Mouse (Mus musculus): Measurements from ENCODE around the gene Fbxo2. TPM values are rescaled to one million over a fixed set of nuclear protein-coding genes. Genes with fewer than 3 reads are reported as not detected.
A peak's percentile ranks its signal among the peaks of the same experiment; 100 is the strongest.

Gene Fbxo2
- total and polyA plus RNA-seq, 3 experiments: 0.30 to 5.9 TPM; not detected in 1

DNA sequence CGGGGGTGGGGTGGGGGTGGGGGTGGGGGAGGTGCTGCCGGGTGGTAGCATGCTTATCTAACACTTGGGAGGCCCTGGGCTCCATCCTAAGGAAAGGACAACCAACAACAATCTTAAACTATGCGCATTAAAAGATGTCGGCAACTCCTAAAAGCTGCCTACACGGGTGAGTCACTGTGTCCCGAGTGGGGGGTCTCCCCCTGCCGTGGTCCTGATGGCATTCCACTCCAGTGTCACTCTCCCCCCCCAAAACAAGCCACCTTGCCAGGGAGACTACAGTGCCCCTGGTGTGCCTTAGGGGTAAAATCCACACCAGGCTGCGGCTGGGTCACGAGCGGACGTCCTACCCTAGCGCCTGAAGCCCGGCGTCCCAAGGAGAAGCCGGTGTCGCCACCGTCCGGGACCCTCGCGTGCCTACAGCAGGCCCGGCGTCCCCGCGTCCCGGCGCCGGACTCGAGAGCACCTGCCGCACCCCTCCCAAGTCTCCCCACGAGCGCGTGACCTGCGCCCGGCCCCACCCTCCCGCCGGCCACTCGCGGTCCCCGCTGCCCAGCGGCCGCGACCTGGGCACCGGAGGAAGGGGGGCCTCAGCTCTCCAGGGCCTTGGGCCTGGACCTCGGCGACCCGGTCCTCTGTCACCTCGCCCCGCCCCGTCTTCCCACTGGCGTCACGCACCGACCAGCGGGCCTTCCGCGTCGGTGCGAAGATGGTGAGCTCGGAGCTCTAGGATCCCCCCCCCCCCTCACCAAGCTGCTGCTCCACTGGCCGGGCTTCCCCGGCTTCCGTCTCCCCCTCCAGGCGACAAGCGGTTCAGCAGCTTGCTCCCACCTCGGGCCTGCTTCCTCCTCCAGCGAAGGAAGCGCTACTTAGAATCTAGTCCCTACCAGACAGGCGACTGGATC, 8.9 kb upstream of the Fbxo2 start, which contains the start of gene Fbxo6:
TSS of gene Fbxo6 (minus strand) at position 874 of the 902 bp plus-strand sequence.
- Histone ChIP-seq H3K36me3 (replicated peaks in 1 of 2; ENCODE audit: control insufficient read depth in 1 of 2, insufficient read depth in 1 of 2, low read length in 1 of 2) (peaks cover 24 to 46% of the 10 kb centered on the region in 2 experiments), H3K4me2 (ENCODE audit: insufficient read depth, low read depth, poor library complexity, severe bottlenecking) (peak within 1 kb of the TSS; percentile 78), H3K27me3 (replicated peaks) (no peaks in the 10 kb centered on the region), H3K27ac (ENCODE audit: insufficient read depth, low read depth) (peak within 1 kb of the TSS; percentile 62), H3K4me3 (replicated peaks in 1 of 3; ENCODE audit: low read depth in 2 of 3, low read length in 2 of 3, poor library complexity in 1 of 3) (peak within 1 kb of the TSS; percentile 76 to 82 (median 77)), H3K9ac (ENCODE audit: insufficient read depth, low read depth) (peak within 1 kb of the TSS; percentile 69), H3K4me1 (ENCODE audit: control insufficient read depth in 1 of 2, insufficient read depth in 2 of 2) (peaks cover 0 to 5% of the 10 kb centered on the region in 2 experiments; a peak in 2 of 4 replicates), H3K9me3 (replicated peaks; ENCODE audit: low read length) (no peaks in the 10 kb centered on the region), H3K79me2 (replicated peaks; ENCODE audit: control insufficient read depth, extremely low read depth, insufficient read depth, poor library complexity, severe bottlenecking) (no peaks in the 10 kb centered on the region)
- peak; percentile 50; the same call in 1 of the 2 replicates for TF ChIP-seq TCF12 (IDR thresholded peaks at IDR 0.05; ENCODE audit: low read depth, low read length)
- no peak for TF ChIP-seq JUN (IDR thresholded peaks at IDR 0.05; ENCODE audit: insufficient read depth, low read depth, low read length)
- TF ChIP-seq MAX (IDR thresholded peaks at IDR 0.05; ENCODE audit: low read length): peak; percentile 77; the same call in 1 of the 2 replicates
- TF ChIP-seq RAD21 (IDR thresholded peaks at IDR 0.05; ENCODE audit: low read depth, low read length): peak; percentile 47
- no peak for TF ChIP-seq ZKSCAN1 (IDR thresholded peaks at IDR 0.05; ENCODE audit: borderline replicate concordance, low read depth, low read length)
- TF ChIP-seq POLR2A (IDR thresholded peaks at IDR 0.05; ENCODE audit: low read depth, low read length): peak; percentile 60; the same call in 1 of the 2 replicates
- TF ChIP-seq MEF2A (IDR thresholded peaks at IDR 0.05; ENCODE audit: borderline replicate concordance, low read depth, low read length): peak; percentile 34
- 0 out of 2 replicates have a peak, but pooled peaks have one; percentile 57 for TF ChIP-seq POLR2AphosphoS2 (IDR thresholded peaks at IDR 0.05; ENCODE audit: low read depth, low read length)
- TF ChIP-seq BHLHE40 (IDR thresholded peaks at IDR 0.05; ENCODE audit: low read depth, low read length): peak; percentile 54; the same call in 1 of the 2 replicates
- no peak for TF ChIP-seq USF2 (conservative IDR thresholded peaks at IDR 0.05; ENCODE audit: low read depth, low read length)
- TF ChIP-seq NELFE (IDR thresholded peaks at IDR 0.05; ENCODE audit: low read depth, low read length): peak; percentile 69; the same call in 1 of the 2 replicates
- TF ChIP-seq RCOR1 (conservative IDR thresholded peaks at IDR 0.05; ENCODE audit: low read depth, low read length): peak; percentile 55; the same call in 1 of the 2 replicates
- TF ChIP-seq TBP (conservative IDR thresholded peaks at IDR 0.05; ENCODE audit: low read depth, low read length): no peak
- TF ChIP-seq MAZ (IDR thresholded peaks at IDR 0.05; ENCODE audit: low read depth, low read length): peak; percentile 96
- 0 out of 2 replicates have a peak, but pooled peaks have one; percentile 40 for TF ChIP-seq MYC (IDR thresholded peaks at IDR 0.05; ENCODE audit: low read depth, low read length)
- TF ChIP-seq SIN3A (IDR thresholded peaks at IDR 0.05; ENCODE audit: low read length): peak; percentile 71; the same call in 1 of the 2 replicates
- no peak for TF ChIP-seq USF1 (IDR thresholded peaks at IDR 0.05; ENCODE audit: low read depth, low read length)
- TF ChIP-seq IRF4 (IDR thresholded peaks at IDR 0.05; ENCODE audit: low read depth, low read length): peak; percentile 62
- no peak for TF ChIP-seq ZC3H11A (IDR thresholded peaks at IDR 0.05; ENCODE audit: low read depth, low read length)
- TF ChIP-seq SMC3 (IDR thresholded peaks at IDR 0.05; ENCODE audit: low read depth, low read length): peak; percentile 64
- no peak for TF ChIP-seq EP300 (IDR thresholded peaks at IDR 0.05; ENCODE audit: low read length)
- peak; percentile 75 for TF ChIP-seq HCFC1 (IDR thresholded peaks at IDR 0.05; ENCODE audit: low read depth, low read length)
- peak; percentile 73 for TF ChIP-seq UBTF (IDR thresholded peaks at IDR 0.05; ENCODE audit: low read depth, low read length)
- TF ChIP-seq PAX5 (IDR thresholded peaks at IDR 0.05; ENCODE audit: low read length): no peak
- peak; percentile 74 for TF ChIP-seq MXI1 (IDR thresholded peaks at IDR 0.05; ENCODE audit: low read depth, low read length)
- 0 out of 2 replicates have a peak, but pooled peaks have one; percentile 36 for TF ChIP-seq ETS1 (conservative IDR thresholded peaks at IDR 0.05; ENCODE audit: low read depth, low read length)
- peak; percentile 66; the same call in 1 of the 2 replicates for TF ChIP-seq CHD1 (IDR thresholded peaks at IDR 0.05; ENCODE audit: low read depth, low read length)
- 0 out of 2 replicates have a peak, but pooled peaks have one; percentile 52 for TF ChIP-seq KAT2A (IDR thresholded peaks at IDR 0.05; ENCODE audit: insufficient replicate concordance, low read length)
- peak; percentile 57; the same call in 1 of the 2 replicates for TF ChIP-seq CHD2 (IDR thresholded peaks at IDR 0.05; ENCODE audit: low read length)
- TF ChIP-seq ELF1 (IDR thresholded peaks at IDR 0.05; ENCODE audit: low read depth, low read length): peak; percentile 86
- no peak for TF ChIP-seq JUND (conservative IDR thresholded peaks at IDR 0.05; ENCODE audit: low read depth, low read length)
- no peak for TF ChIP-seq ZNF384 (IDR thresholded peaks at IDR 0.05; ENCODE audit: low read depth, low read length)
- TF ChIP-seq NRF1 (IDR thresholded peaks at IDR 0.05; ENCODE audit: low read depth, low read length): peak; percentile 40; the same call in 1 of the 2 replicates
- TF ChIP-seq ZMIZ1 (IDR thresholded peaks at IDR 0.05; ENCODE audit: low read depth, low read length): peak; percentile 81
- peak in 1 of 2 experiments; percentile 76; a peak in 2 of 4 replicates for TF ChIP-seq CTCF (conservative IDR thresholded peaks at IDR 0.05 in 1 of 2, IDR thresholded peaks at IDR 0.05 in 1 of 2; ENCODE audit: low read depth in 2 of 2, low read length in 2 of 2)
- in situ Hi-C loops (cut with MboI; ENCODE audit: low pct_ligation_motif_present, low pct_unique_long_range_greater_than_20kb, low sequenced_read_pairs) (loop anchor here (5.0 to 25.0 kb wide), 3 partner anchors 34 to 461 kb away; partner anchors contain the start of gene Masp2), dilution Hi-C loops (cut with MboI; ENCODE audit: extremely low pct_ligation_motif_present, extremely low pct_unique_long_range_greater_than_20kb, low sequenced_read_pairs) (no loop called here)
- DNase-seq (ENCODE audit: extremely low read depth): peak; percentile 92
